Mouse (Mus musculus) liver, embryonic 11.5 days (tissue): Measurements from ENCODE around the gene Rasl12. TPM values are rescaled to one million over a fixed set of nuclear protein-coding genes. Genes with fewer than 3 reads are reported as not detected.

Experiments
- polyA plus RNA-seq: library from polyadenylated mRNA; unstranded; fragments of >200 nt; fragmentation: Nextera tagmentation; extraction: Ambion mirVana; gene quantifications from 2 replicates; pipeline ENCODE4 v1.2.1, GENCODE M21; 2014

The Rasl12 gene
- polyA plus RNA-seq, 1 experiment from 2014 or later: 1.4 TPM

Other genes with a start within 250 kb of the Rasl12 start
- 7.3 and 7.5 TPM in 2 replicates for gene Parp16, start 203.2 kb upstream of the Rasl12 start, polyA plus RNA-seq
- 0.07 and 0.12 TPM in 2 replicates for gene Cilp, start 133.3 kb upstream of the Rasl12 start, polyA plus RNA-seq
- gene Clpx, start 104.2 kb upstream of the Rasl12 start, polyA plus RNA-seq: 49.3 and 54.5 TPM in 2 replicates
- 10.5 and 10.6 TPM in 2 replicates for gene Pdcd7, start 52.4 kb upstream of the Rasl12 start, polyA plus RNA-seq
- gene Ubap1l, start 37.5 kb upstream of the Rasl12 start, polyA plus RNA-seq: 0.19 and 0.30 TPM in 2 replicates
- gene Kbtbd13, start 6.9 kb upstream of the Rasl12 start, polyA plus RNA-seq: 0.43 and 0.81 TPM in 2 replicates
- gene Slc51b, start 24.4 kb downstream of the Rasl12 start, polyA plus RNA-seq: not detected in 2 replicates
- gene Mtfmt, start 37.3 kb downstream of the Rasl12 start, polyA plus RNA-seq: 20.2 and 20.3 TPM in 2 replicates
- gene Spg21, start 62.4 kb downstream of the Rasl12 start, polyA plus RNA-seq: 54.7 and 64.9 TPM in 2 replicates
- not detected in 2 replicates for gene Ankdd1a, start 121.7 kb downstream of the Rasl12 start, polyA plus RNA-seq
- gene Plekho2, start 181.5 kb downstream of the Rasl12 start, polyA plus RNA-seq: 29.5 and 30.3 TPM in 2 replicates
- 16.4 and 18.0 TPM in 2 replicates for gene Pif1, start 188.7 kb downstream of the Rasl12 start, polyA plus RNA-seq
- 34.8 and 36.5 TPM in 2 replicates for gene Rbpms2, start 231.1 kb downstream of the Rasl12 start, polyA plus RNA-seq